ENCODE assay signal across 8 mouse cellular contexts in the genomic region with DNA sequence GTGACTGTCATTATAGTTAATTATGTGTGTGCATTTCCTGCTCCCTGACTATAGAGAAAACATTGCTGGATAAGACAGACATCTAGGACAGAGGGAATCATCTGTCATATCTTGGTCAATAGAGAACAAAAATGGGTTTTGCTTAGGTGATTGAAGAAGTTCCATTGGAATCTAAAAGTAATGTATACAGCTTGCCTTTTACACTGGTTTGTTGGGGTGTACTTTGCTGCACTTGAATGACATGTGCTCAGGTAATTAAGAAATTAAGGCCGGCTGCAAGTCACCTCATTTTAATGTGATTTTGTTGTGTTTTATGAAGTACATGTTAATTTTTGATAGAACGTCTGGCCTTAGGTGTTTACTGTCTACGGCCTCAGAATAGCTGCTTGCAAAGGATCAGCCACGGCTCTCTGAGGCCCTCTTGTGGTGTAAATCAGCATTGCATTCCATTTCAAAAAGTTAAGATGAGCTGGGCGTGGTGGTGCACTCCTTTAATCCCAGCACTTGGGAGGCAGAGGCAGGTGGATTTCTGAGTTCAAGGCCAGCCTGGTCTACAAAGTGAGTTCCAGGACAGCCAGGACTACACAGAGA. TPM values are rescaled to one million over a fixed set of nuclear protein-coding genes. Genes with fewer than 3 reads are reported as not detected.
A peak's percentile ranks its signal among the peaks of the same experiment; 100 is the strongest.
DNase-seq lines count a peak whose midpoint lies in the region; ATAC-seq and TF ChIP-seq lines count a peak whose summit lies in the region.

No protein-coding gene starts in this region.

- H3K36me3 ChIP-seq in embryonic facial prominence, embryonic 10.5 days (replicated peaks): peaks cover 41% of the 10 kb centered on the region
- peaks cover 41% of the 10 kb centered on the region for H3K36me3 ChIP-seq in kidney, postnatal 0 days (ENCODE audit: insufficient read depth, low read length)
- H3K36me3 ChIP-seq in liver, embryonic 12.5 days: peaks cover 68% of the 10 kb centered on the region
- peaks cover 59% of the 10 kb centered on the region for H3K36me3 ChIP-seq in neural tube, embryonic 13.5 days
- H3K36me3 ChIP-seq in testis, adult 2 months (ENCODE audit: control insufficient read depth, insufficient read depth, low read length): no peaks in the 10 kb centered on the region

- no peaks in the 10 kb centered on the region for H3K27me3 ChIP-seq in embryonic facial prominence, embryonic 10.5 days (replicated peaks; ENCODE audit: low read depth, poor library complexity, severe bottlenecking)
- H3K27me3 ChIP-seq in kidney, postnatal 0 days (ENCODE audit: insufficient read depth, low read length): no peaks in the 10 kb centered on the region
- no peaks in the 10 kb centered on the region for H3K27me3 ChIP-seq in liver, embryonic 12.5 days (replicated peaks)
- no peaks in the 10 kb centered on the region for H3K27me3 ChIP-seq in neural tube, embryonic 13.5 days
- H3K27me3 ChIP-seq in testis, adult 2 months (ENCODE audit: control insufficient read depth, insufficient read depth, low read length): no peaks in the 10 kb centered on the region

- DNase-seq in CD4-positive, CD25-positive, alpha-beta regulatory T cell, adult 2 months (ENCODE audit: low read depth, low spot score): peak; percentile 88
- peak; percentile 59 for DNase-seq in adrenal gland, postnatal 25 days
- DNase-seq in embryonic facial prominence, embryonic 10.5 days (ENCODE audit: low spot score): peak; percentile 67
- DNase-seq in heart, adult 9 months (ENCODE audit: low spot score in 2 of 2): peak; percentile 47 to 81
- peak; percentile 81 for DNase-seq in kidney, postnatal 0 days (ENCODE audit: low spot score)

- TF ChIP-seq CTCF in kidney, postnatal 0 days (IDR thresholded peaks at IDR 0.05; ENCODE audit: low read depth): peak; percentile 95
- TF ChIP-seq CTCF in testis, adult 2 months (IDR thresholded peaks at IDR 0.05; ENCODE audit: control insufficient read depth, insufficient read depth, insufficient replicate concordance, low read depth, low read length): peak; percentile 58; the same call in 1 of the 2 replicates

- H3K4me3 ChIP-seq in embryonic facial prominence, embryonic 10.5 days: no peak overlapping the region
- H3K4me3 ChIP-seq in kidney, postnatal 0 days (replicated peaks; ENCODE audit: low read depth, low read length): no peak overlapping the region
- H3K4me3 ChIP-seq in liver, embryonic 12.5 days: no peak overlapping the region
- H3K4me3 ChIP-seq in neural tube, embryonic 13.5 days: no peak overlapping the region
- no peak overlapping the region for H3K4me3 ChIP-seq in testis, adult 2 months (ENCODE audit: control insufficient read depth, low read depth, low read length)

- no peak overlapping the region for H3K4me2 ChIP-seq in kidney, postnatal 0 days (ENCODE audit: low read length)
- no peak overlapping the region for H3K4me2 ChIP-seq in liver, embryonic 12.5 days
- no peak overlapping the region for H3K4me2 ChIP-seq in neural tube, embryonic 13.5 days

- H3K27ac ChIP-seq in embryonic facial prominence, embryonic 10.5 days (replicated peaks): no peak overlapping the region
- no peak overlapping the region for H3K27ac ChIP-seq in kidney, postnatal 0 days
- H3K27ac ChIP-seq in liver, embryonic 12.5 days: no peak overlapping the region
- no peak overlapping the region for H3K27ac ChIP-seq in neural tube, embryonic 13.5 days (replicated peaks)
- H3K27ac ChIP-seq in testis, adult 2 months (ENCODE audit: control insufficient read depth, insufficient read depth, low read depth, low read length): no peak overlapping the region

- H3K4me1 ChIP-seq in embryonic facial prominence, embryonic 10.5 days: no peaks in the 10 kb centered on the region
- no peaks in the 10 kb centered on the region for H3K4me1 ChIP-seq in kidney, postnatal 0 days (replicated peaks; ENCODE audit: insufficient read depth, low read length)
- H3K4me1 ChIP-seq in liver, embryonic 12.5 days: no peaks in the 10 kb centered on the region
- no peaks in the 10 kb centered on the region for H3K4me1 ChIP-seq in neural tube, embryonic 13.5 days (replicated peaks)
- H3K4me1 ChIP-seq in testis, adult 2 months (ENCODE audit: control insufficient read depth, insufficient read depth, low read length): no peaks in the 10 kb centered on the region

- WGBS in embryonic facial prominence, embryonic 10.5 days: 21% methylated on average over 5 of the region's 5 CpGs
- 15% methylated on average over 5 of the region's 5 CpGs for WGBS in kidney, postnatal 0 days
- WGBS in liver, embryonic 12.5 days (ENCODE audit: insufficient replicate concordance): 13% methylated on average over 5 of the region's 5 CpGs
- WGBS in neural tube, embryonic 13.5 days: 14% methylated on average over 5 of the region's 5 CpGs

- no peak overlapping the region for H3K9ac ChIP-seq in kidney, postnatal 0 days (ENCODE audit: low read depth, low read length)
- no peak overlapping the region for H3K9ac ChIP-seq in liver, embryonic 12.5 days
- no peak overlapping the region for H3K9ac ChIP-seq in neural tube, embryonic 13.5 days

- peak; percentile 36; the same call in 1 of the 2 replicates for ATAC-seq in kidney, postnatal 0 days (replicated peaks; ENCODE audit: low FRiP score, low read depth)
- ATAC-seq in liver, embryonic 12.5 days: peak; percentile 52; the same call in 1 of the 2 replicates
- peak; percentile 61; the same call in 1 of the 2 replicates for ATAC-seq in neural tube, embryonic 13.5 days (ENCODE audit: low read depth)

- H3K9me3 ChIP-seq in embryonic facial prominence, embryonic 10.5 days: no peaks in the 10 kb centered on the region
- no peaks in the 10 kb centered on the region for H3K9me3 ChIP-seq in kidney, postnatal 0 days (replicated peaks; ENCODE audit: low read length)
- H3K9me3 ChIP-seq in liver, embryonic 12.5 days (replicated peaks): no peaks in the 10 kb centered on the region
- no peaks in the 10 kb centered on the region for H3K9me3 ChIP-seq in neural tube, embryonic 13.5 days

- no peak for TF ChIP-seq POLR2A in testis, adult 2 months (IDR thresholded peaks at IDR 0.05; ENCODE audit: control insufficient read depth, low read depth, low read length)

RNA-seq across cellular contexts. Expression of a gene that starts 36.5 kb away (rescaled TPM):
- total RNA-seq in adrenal gland, postnatal 25 days (2021): 19.1 and 22.6 TPM in 2 replicates
- polyA plus RNA-seq in embryonic facial prominence, embryonic 10.5 days (2016; fragmentation: Nextera tagmentation; extraction: Ambion mirVana): 7.7 and 9.0 TPM in 2 replicates
- polyA plus RNA-seq in kidney, postnatal 0 days (2015; fragmentation: Nextera tagmentation; extraction: Ambion mirVana): 12.2 and 12.5 TPM in 2 replicates
- polyA plus RNA-seq in liver, embryonic 12.5 days (2016; fragmentation: Nextera tagmentation; extraction: Ambion mirVana): 5.2 and 6.2 TPM in 2 replicates
- polyA plus RNA-seq in neural tube, embryonic 13.5 days (2015; fragmentation: Nextera tagmentation; extraction: Ambion mirVana): 14.9 and 17.3 TPM in 2 replicates
- 1.8 and 2.1 TPM in 2 replicates for polyA plus RNA-seq in testis, adult 2 months (2012; rRNA removed)

RNA-seq across cellular contexts. Expression of a gene that starts 37.9 kb away (rescaled TPM):
- total RNA-seq in adrenal gland, postnatal 25 days (2021): not detected in 2 replicates
- 0.19 TPM in 1 of 2 replicates, not detected in the other for polyA plus RNA-seq in embryonic facial prominence, embryonic 10.5 days (2016; fragmentation: Nextera tagmentation; extraction: Ambion mirVana)
- polyA plus RNA-seq in kidney, postnatal 0 days (2015; fragmentation: Nextera tagmentation; extraction: Ambion mirVana): not detected in 2 replicates
- polyA plus RNA-seq in liver, embryonic 12.5 days (2016; fragmentation: Nextera tagmentation; extraction: Ambion mirVana): not detected in 2 replicates
- not detected in 2 replicates for polyA plus RNA-seq in neural tube, embryonic 13.5 days (2015; fragmentation: Nextera tagmentation; extraction: Ambion mirVana)
- 417 and 420 TPM in 2 replicates for polyA plus RNA-seq in testis, adult 2 months (2012; rRNA removed)

Comparison
In these comparisons a context has a peak if more than half of its experiments do, and no peak if none do; other contexts are left out.
1. RNA of a gene that starts 37.9 kb away (polyA plus RNA-seq): 417 to 420 TPM in testis, adult 2 months; 0.19 TPM in embryonic facial prominence, embryonic 10.5 days, not detected in kidney, postnatal 0 days, not detected in liver, embryonic 12.5 days and not detected in neural tube, embryonic 13.5 days; every median in the first group is over 100 times any median in the second.
2. Peak in every context shown above with its lines, with median percentiles within 50 percentile points of each other: DNase-seq and ATAC-seq.